Mouse (Mus musculus) layer of hippocampus, postnatal 25 days (tissue): ENCODE measurements around the gene Tbc1d30. TPM values are rescaled to one million over a fixed set of nuclear protein-coding genes. Genes with fewer than 3 reads are reported as not detected.
A peak's percentile ranks its signal among the peaks of the same experiment; 100 is the strongest.

Experiments used
- DNase-seq, 2 experiments: peaks; one replicate each; pipeline ENCODE4 v3.0.0; 2022; ENCODE audit warnings: mixed read lengths in 2 of 2, low spot score in 1 of 2; ENCODE audit errors: extremely low spot score in 1 of 2
- total RNA-seq, 2 experiments: library from RNA; stranded (reverse); gene quantifications; 2 replicates each; pipeline ENCODE4 v1.2.3; 2021

Tbc1d30 gene
- total RNA-seq, 2 experiments from 2014 or later = 40.7 to 41.3 TPM

GRCm38 (mm10) chr10:121277022-121277471 is 74.0 kb downstream of the Tbc1d30 start:
- DNase-seq = no peak

- DNase-seq = no peak
Measured at GRCm38 (mm10) chr10:121274964-121275363, 76.1 kb downstream of the Tbc1d30 start.

GRCm38 (mm10) chr10:121271002-121271401 is 80.1 kb downstream of the Tbc1d30 start:
- DNase-seq = no peak

GRCm38 (mm10) chr10:121268771-121269170 is 82.3 kb downstream of the Tbc1d30 start:
- no peak for DNase-seq

GRCm38 (mm10) chr10:121264204-121264575 is 86.9 kb downstream of the Tbc1d30 start:
- no peak for DNase-seq

- no peak for DNase-seq
Measured at GRCm38 (mm10) chr10:121263520-121264203, 87.4 kb downstream of the Tbc1d30 start.

GRCm38 (mm10) chr10:121262206-121262605 is 88.9 kb downstream of the Tbc1d30 start:
- no peak for DNase-seq

- no peak for DNase-seq
Measured at GRCm38 (mm10) chr10:121261036-121261592, 90.0 kb downstream of the Tbc1d30 start.

- DNase-seq = peak; percentile 40 to 65
Measured at GRCm38 (mm10) chr10:121256115-121256825, 94.8 kb downstream of the Tbc1d30 start.

- no peak for DNase-seq
Measured at GRCm38 (mm10) chr10:121255465-121255864, 95.6 kb downstream of the Tbc1d30 start.

- DNase-seq = no peak
Measured at GRCm38 (mm10) chr10:121254343-121254742, 96.7 kb downstream of the Tbc1d30 start.

GRCm38 (mm10) chr10:121252781-121253180 is 98.3 kb downstream of the Tbc1d30 start:
- no peak for DNase-seq

- no peak for DNase-seq
Measured at GRCm38 (mm10) chr10:121251191-121251590, 99.9 kb downstream of the Tbc1d30 start.

GRCm38 (mm10) chr10:121249820-121250219 is 101.3 kb downstream of the Tbc1d30 start:
- no peak for DNase-seq

- DNase-seq = no peak
Measured at GRCm38 (mm10) chr10:121247545-121247944, 103.5 kb downstream of the Tbc1d30 start.

GRCm38 (mm10) chr10:121246971-121247370 is 104.1 kb downstream of the Tbc1d30 start:
- DNase-seq = no peak

GRCm38 (mm10) chr10:121243373-121244207 is 107.5 kb downstream of the Tbc1d30 start:
- no peak for DNase-seq

GRCm38 (mm10) chr10:121242596-121242995 is 108.5 kb downstream of the Tbc1d30 start:
- DNase-seq = no peak

GRCm38 (mm10) chr10:121239065-121239464 is 112.0 kb downstream of the Tbc1d30 start:
- no peak for DNase-seq

- no peak for DNase-seq
Measured at GRCm38 (mm10) chr10:121238551-121238950, 112.5 kb downstream of the Tbc1d30 start.

GRCm38 (mm10) chr10:121237377-121237776 is 113.7 kb downstream of the Tbc1d30 start:
- DNase-seq = no peak
